Mouse (Mus musculus) inflammation-experienced regulatory T-cells, adult 16 weeks (primary cell): Measurements from ENCODE around the gene Atxn7l1. TPM values are rescaled to one million over a fixed set of nuclear protein-coding genes. Genes with fewer than 3 reads are reported as not detected.

ENCODE experiments used
- polyA plus RNA-seq: library from polyadenylated mRNA; unstranded; fragments of 100-300 nt; shearing (Covaris generic); gene quantifications from one replicate; pipeline ENCODE4 v1.2.1, GENCODE M21; 2017

The Atxn7l1 gene
- 113 TPM for polyA plus RNA-seq

DNA sequence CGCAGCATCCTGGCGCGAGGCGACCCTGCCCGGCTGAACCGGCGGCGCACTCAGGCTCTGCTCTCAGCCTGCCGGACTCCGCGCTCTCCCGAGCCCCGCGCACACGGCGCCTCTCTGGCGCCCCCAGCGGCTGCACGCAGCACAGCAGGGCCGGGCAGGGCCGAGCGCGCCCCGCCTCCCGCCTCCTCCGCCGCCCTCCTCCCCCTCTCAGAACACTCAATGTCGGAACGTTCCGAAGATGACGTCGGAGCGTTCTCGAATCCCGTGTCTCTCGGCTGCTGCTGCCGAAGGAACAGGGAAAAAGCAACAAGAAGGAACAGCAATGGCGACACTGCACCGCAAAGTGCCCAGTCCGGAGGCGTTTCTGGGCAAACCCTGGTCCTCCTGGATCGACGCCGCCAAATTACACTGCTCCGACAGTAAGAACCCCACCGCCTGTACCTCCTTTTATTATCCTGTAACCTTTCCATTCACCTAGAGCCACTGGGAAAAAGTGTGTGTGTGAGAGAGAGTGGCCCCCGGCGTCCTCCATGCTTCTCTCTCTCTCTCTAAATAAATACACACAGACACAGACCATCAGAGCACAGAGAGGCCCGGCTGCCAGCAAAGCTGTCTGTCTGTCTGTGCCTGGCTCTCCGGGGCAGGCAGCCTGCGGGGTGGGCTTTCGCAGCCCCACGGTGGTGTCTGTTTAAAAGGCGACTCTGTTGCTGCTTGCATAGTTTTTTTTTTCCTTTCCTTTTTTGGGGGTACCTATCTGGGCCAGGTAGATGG lies at the start of gene Atxn7l1:
Gene Atxn7l1 (plus strand): TSS at position 197 of the 771 bp plus-strand sequence.

DNA sequence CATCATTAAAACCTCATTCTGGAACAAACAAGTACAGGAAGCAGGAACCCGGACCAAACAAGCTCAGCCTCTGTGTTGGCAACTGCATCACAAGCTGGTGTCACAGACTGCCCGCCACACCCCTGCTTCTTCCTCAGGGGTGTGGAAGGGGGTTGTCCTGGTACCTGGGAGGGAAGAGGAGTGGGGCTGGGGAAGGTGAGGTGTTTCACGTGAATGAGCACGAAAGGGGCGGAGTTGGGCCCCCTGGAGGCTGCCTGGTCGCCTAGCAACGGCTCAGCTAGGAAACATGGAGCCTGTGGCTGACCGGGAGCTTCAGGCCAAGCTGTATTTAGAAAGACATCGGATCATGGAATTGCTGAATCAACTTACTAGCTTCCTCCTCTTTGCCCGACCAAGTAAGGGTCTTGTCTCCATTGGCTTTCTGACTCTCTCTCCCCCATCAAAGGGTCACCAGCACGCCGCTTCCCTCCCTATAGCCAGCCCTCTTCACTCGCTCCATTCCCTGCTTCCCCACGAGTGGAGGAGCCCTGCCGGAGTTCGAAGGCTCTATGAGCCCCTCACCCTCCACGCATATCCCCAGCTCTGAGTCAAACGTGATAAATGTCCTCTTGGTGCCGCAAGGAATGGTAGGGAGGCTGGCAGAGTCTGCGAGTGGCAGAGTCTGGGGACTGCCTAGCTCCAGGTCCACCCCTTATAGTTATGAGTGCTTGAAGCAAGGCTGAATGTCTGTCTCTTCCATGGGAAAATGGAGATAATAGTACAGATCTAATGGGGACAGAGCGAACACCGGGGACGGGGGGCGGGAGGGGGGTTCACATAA lies 247.5 kb downstream of the Atxn7l1 start, which contains the start of gene Efcab10:
Gene Efcab10 (plus strand): TSS at position 51 of the 820 bp plus-strand sequence.

Other genes with a start within 250 kb of the Atxn7l1 start
- 81.8 TPM for gene Sypl, start 193.8 kb upstream of the Atxn7l1 start, polyA plus RNA-seq
- gene Cdhr3, start 54.8 kb upstream of the Atxn7l1 start, polyA plus RNA-seq, result 0.96 TPM
- not detected for gene Efcab10, start 247.2 kb downstream of the Atxn7l1 start, polyA plus RNA-seq